In the genomic region with DNA sequence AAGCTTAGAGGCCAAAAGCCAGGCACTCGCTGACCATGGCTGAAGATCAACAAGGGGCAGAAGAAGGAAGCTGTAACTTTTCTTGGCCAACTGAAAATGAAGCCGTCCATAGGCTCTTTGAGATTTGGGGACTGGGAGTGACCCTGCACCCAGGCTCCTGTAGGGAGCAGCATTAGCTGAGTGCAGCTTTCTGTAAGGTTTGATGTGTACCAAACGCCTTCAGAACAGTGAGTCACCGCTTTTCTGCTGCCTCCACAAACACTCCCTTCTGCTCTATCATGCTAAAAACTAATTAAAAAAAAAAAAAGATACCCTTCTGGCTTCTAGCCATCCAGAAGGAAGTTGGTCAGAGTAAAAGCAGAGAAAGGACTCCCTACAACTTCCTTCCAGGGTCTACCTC, we compare ENCODE assay signal across 21 mouse cellular contexts. TPM values are rescaled to one million over a fixed set of nuclear protein-coding genes. Genes with fewer than 3 reads are reported as not detected.
DNase-seq lines count a peak whose midpoint lies in the region; TF ChIP-seq lines count a peak whose summit lies in the region.
"Had no signal": no experiment of that assay in that cellular context is flagged by ENCODE, and none has a peak within 500 bp of the region (broad histone marks: within the 10 kb centered on the region; RNA-seq: fewer than 3 reads in every experiment).

No protein-coding gene starts in this region.

- TF ChIP-seq CTCF in left cerebral cortex, adult 2 months (IDR thresholded peaks at IDR 0.05) = peak; percentile 32

- H3K4me3 ChIP-seq in left cerebral cortex, adult 2 months = no peak overlapping the region
- H3K4me3 ChIP-seq: embryonic facial prominence, embryonic 10.5 days; forebrain, embryonic 13.5 days; heart, adult 2 months; heart, embryonic 15.5 days; hindbrain, embryonic 12.5 days; limb, embryonic 13.5 days; megakaryocyte, embryonic 14.5 days had no signal

- intact Hi-C loops in left cerebral cortex, adult 2 months (cut with DNase I) = no loop called here

- peak in 1 of 2 experiments; percentile 20 for DNase-seq in left cerebral cortex, adult 2 months (ENCODE audit: extremely low spot score in 1 of 2, low spot score in 2 of 2)
- no peak for DNase-seq in left cerebral cortex, adult 11 months (ENCODE audit: low spot score)
- DNase-seq in brain, adult 2 months (ENCODE audit: low read depth, low spot score) = peak; percentile 88
- DNase-seq in layer of hippocampus, adult 8-10 months (ENCODE audit: low spot score in 2 of 2) = peak; percentile 38 to 39
- peak; percentile 28 to 33 for DNase-seq in right cerebral cortex, postnatal 36 days (ENCODE audit: low spot score in 2 of 2)
- DNase-seq in kidney, postnatal 14 days = no peak
- no peak for DNase-seq in adrenal gland, adult 8-10 months
- no peak for DNase-seq in retina, postnatal 1 day
- DNase-seq: cerebellum, adult 11 months; cerebellum, postnatal 25 days; heart, adult 2 months; kidney, adult 8-10 months had no signal

- H3K27ac ChIP-seq in left cerebral cortex, adult 2 months = no peak overlapping the region
- H3K27ac ChIP-seq: embryonic facial prominence, embryonic 10.5 days; forebrain, embryonic 13.5 days; heart, adult 2 months; heart, embryonic 15.5 days; hindbrain, embryonic 12.5 days; limb, embryonic 13.5 days; liver, embryonic 14.5 days had no signal

RNA-seq across cellular contexts. Expression of a gene that starts 34.4 kb away (rescaled TPM):
- 1 to 10 TPM; 1.6 to 2.6 TPM for total RNA-seq in left cerebral cortex, adult 2 months (2021)
- total RNA-seq in layer of hippocampus, adult 8-10 months (2022) = 1 to 10 TPM; 2.0 to 3.3 (median 2.3) TPM
- total RNA-seq in adrenal gland, adult 8-10 months (2022) = not detected
- total RNA-seq: ES-E14; gastrocnemius, adult 8-10 months; heart, adult 2 months had no signal

RNA-seq across cellular contexts. Expression of a gene that starts 34.5 kb away (rescaled TPM):
- total RNA-seq in left cerebral cortex, adult 2 months (2021) = 1 to 10 TPM; 4.2 to 6.1 TPM
- total RNA-seq in layer of hippocampus, adult 8-10 months (2022) = 1 to 10 TPM; 4.1 to 7.1 (median 5.0) TPM
- total RNA-seq in adrenal gland, adult 8-10 months (2022) = 1 to 10 TPM; 1.9 to 3.9 (median 2.5) TPM

Comparison
In these comparisons a context has a peak if more than half of its experiments do, and no peak if none do; other contexts are left out.
1. DNase-seq: peak in brain, adult 2 months (single experiment), layer of hippocampus, adult 8-10 months (2 of 2) and right cerebral cortex, postnatal 36 days (2 of 2); none in left cerebral cortex, adult 11 months (single experiment), kidney, postnatal 14 days (single experiment), adrenal gland, adult 8-10 months (single experiment) and retina, postnatal 1 day (single experiment).